Mouse (Mus musculus): ENCODE results near the gene Ifi27l2b.

Ifi27l2b gene

GRCm38 (mm10) chr12:103433986-103434731 lies 22.9 kb downstream of the Ifi27l2b start, which contains the start of gene Ifi27:
Ifi27 (plus strand) TSS chr12:103434211.
- no peak for DNase-seq

GRCm38 (mm10) chr12:103433430-103433829 lies 23.6 kb downstream of the Ifi27l2b start:
- no peak for DNase-seq

GRCm38 (mm10) chr12:103426710-103427109 lies 30.3 kb downstream of the Ifi27l2b start:
- peak; percentile 48 for DNase-seq

DNA sequence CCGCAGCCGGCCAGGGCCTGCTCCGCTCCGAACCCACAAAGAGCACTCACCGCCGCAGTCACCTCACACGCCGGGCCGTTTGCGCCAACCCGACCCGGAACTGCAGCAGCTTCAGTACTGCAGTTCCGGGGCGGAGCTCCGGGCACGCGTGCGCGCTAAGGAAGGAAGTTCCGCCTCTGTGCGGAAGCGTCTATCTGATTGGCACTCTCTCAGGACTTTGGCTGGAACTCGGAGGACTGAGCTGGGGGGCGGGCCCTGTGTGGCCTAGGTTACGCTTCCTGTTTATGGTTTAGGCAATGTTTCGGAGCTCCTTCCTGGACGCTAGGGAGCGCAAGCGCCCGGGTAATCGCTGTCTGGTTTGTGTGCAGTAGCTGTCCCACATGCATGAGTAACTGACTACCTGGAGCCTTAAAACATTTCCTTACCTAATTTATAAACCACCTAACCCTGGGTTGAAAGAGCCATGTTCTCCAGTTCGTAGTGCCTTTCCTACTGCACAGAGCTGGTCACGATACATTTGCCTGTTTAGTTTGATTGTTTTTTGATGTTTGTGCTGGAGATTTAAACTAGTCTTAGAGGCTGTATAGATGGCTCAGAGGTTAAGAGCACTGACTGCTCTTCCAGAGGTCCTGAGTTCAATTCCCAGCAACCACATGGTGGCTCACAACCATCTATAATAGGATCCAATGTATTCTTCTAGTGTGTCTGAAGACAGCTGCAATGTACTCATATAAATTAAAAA lies 31.1 kb downstream of the Ifi27l2b start, which contains the start of gene Ddx24:
Ddx24 (minus strand) TSS at position 102 of the 742 bp plus-strand sequence.
- DNase-seq = peak; percentile 98

DNA sequence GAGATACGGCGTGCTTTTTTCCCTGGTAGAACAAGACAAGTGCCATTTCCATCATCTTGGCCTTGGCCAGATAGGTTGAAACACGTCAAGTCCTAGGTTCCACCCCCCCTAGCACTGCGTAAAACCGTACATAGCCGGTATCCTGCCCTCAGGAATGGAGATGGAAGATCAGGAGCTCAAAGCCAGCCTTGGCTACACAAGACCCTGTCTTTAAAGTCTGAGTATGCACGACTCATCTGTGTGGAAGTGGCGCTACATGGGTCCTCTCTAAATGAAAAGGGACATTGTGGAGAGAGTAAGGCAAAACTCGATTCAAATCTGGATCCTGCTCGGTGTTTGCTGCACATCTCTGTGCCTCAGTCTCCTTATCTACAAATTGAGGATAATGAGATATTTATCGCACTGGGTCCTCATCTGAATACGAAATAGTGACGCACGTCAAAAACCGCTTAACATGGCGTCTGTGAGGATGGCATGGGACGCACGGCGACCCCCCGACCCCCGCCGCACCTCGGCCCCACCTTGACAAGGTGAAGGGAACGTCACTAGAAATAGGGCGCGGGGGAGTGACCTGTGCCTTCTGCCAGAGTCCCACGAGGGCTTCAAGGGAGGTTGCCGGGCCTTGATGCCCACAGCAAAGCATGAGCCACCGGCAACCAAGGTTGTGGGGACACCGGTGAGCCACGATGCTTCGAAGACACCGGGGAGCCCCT lies 31.9 kb downstream of the Ifi27l2b start:
- DNase-seq = no peak

DNA sequence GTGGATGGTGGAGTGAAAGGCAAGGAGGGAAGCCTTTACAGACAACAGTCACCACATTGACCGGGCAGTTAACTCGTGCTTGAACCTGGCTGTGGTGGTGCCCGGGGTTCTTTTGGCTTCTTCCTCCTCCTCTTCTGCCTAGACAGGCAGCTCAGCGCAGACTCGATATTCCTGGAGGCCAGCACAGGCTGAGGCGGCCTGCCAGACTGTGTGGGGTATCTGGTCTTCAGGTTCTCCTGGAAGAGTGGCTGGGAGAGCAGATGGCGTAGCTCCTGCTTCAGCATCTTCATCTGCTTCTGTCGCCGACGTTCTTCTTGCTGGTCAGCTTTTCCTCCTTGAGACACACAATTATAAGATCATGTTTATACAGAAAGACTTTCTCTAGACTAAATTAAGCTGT lies 48.9 kb downstream of the Ifi27l2b start:
- peak; percentile 35 for DNase-seq

DNA sequence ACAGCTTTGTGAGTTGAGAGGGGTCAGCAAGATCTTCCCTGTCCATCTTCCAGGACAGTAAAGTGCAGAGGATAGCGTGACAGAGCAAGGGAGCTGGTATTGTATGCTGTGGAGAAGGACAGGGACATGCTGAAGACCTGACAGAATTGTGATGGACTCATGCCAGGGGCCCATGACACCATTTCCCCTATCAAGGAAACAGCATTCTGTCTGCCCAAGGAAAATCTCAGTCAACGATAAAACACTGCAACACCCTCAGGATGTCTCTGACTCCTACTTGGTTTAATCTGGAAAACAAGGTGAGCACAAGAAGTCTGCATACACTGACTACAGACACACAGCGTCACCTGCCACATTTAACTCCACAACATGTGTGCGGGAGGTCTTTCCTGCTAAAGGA lies 49.3 kb downstream of the Ifi27l2b start, which contains the start of gene 9330161L09Rik:
9330161L09Rik (minus strand) TSS at position 101 of the 400 bp plus-strand sequence.
- no peak for DNase-seq

- DNase-seq = no peak
Observed at GRCm38 (mm10) chr12:103404131-103404530, 52.9 kb downstream of the Ifi27l2b start.

All from cerebellum, adult 11 months (tissue).